Mouse (Mus musculus): ENCODE data around the gene Serpinb7. TPM values are rescaled to one million over a fixed set of nuclear protein-coding genes. Genes with fewer than 3 reads are reported as not detected.
A peak's percentile ranks its signal among the peaks of the same experiment; 100 is the strongest.

The Serpinb7 gene
- polyA plus RNA-seq, 1 experiment from 2014 or later: 0.28 TPM

- H3K4me1 ChIP-seq (ENCODE audit: control insufficient read depth, insufficient read depth, low read length): no peaks in the 10 kb centered on the region
- no peaks in the 10 kb centered on the region for H3K9me3 ChIP-seq (ENCODE audit: control insufficient read depth, low read length)
- no peak overlapping the region for H3K4me3 ChIP-seq (ENCODE audit: low read depth, low read length)
- H3K27ac ChIP-seq (ENCODE audit: low read depth, low read length): no peak overlapping the region
- H3K9ac ChIP-seq (replicated peaks; ENCODE audit: low read depth, low read length): no peak overlapping the region
- H3K27me3 ChIP-seq (ENCODE audit: control insufficient read depth, insufficient read depth, low read length): no peaks in the 10 kb centered on the region
- no peak overlapping the region for H3K4me2 ChIP-seq (ENCODE audit: low read depth, low read length)
- H3K36me3 ChIP-seq (ENCODE audit: control insufficient read depth, insufficient read depth, low read length): no peaks in the 10 kb centered on the region
- 90% methylated on average over 3 of the region's 3 CpGs for WGBS
- no peak for ATAC-seq (ENCODE audit: low read depth)
These were observed 40.0 kb downstream of the Serpinb7 start for GRCm38 (mm10) chr1:107439462-107439861.

- Histone ChIP-seq H3K4me2 (ENCODE audit: low read depth, low read length) (no peak overlapping the region), H3K36me3 (ENCODE audit: control insufficient read depth, insufficient read depth, low read length) (no peaks in the 10 kb centered on the region), H3K27ac (ENCODE audit: low read depth, low read length) (no peak overlapping the region), H3K9ac (replicated peaks; ENCODE audit: low read depth, low read length) (no peak overlapping the region), H3K9me3 (ENCODE audit: control insufficient read depth, low read length) (no peaks in the 10 kb centered on the region), H3K27me3 (ENCODE audit: control insufficient read depth, insufficient read depth, low read length) (no peaks in the 10 kb centered on the region), H3K4me1 (ENCODE audit: control insufficient read depth, insufficient read depth, low read length) (no peaks in the 10 kb centered on the region), H3K4me3 (ENCODE audit: low read depth, low read length) (no peak overlapping the region)
- 69% methylated on average over 5 of the region's 5 CpGs for WGBS
- ATAC-seq (ENCODE audit: low read depth): no peak
These were observed 45.9 kb downstream of the Serpinb7 start for GRCm38 (mm10) chr1:107445352-107445751.

- ATAC-seq (ENCODE audit: low read depth): no peak
- Histone ChIP-seq H3K4me2 (ENCODE audit: low read depth, low read length) (no peak overlapping the region), H3K9ac (replicated peaks; ENCODE audit: low read depth, low read length) (no peak overlapping the region), H3K27me3 (ENCODE audit: control insufficient read depth, insufficient read depth, low read length) (no peaks in the 10 kb centered on the region), H3K27ac (ENCODE audit: low read depth, low read length) (no peak overlapping the region), H3K36me3 (ENCODE audit: control insufficient read depth, insufficient read depth, low read length) (no peaks in the 10 kb centered on the region), H3K9me3 (ENCODE audit: control insufficient read depth, low read length) (no peaks in the 10 kb centered on the region), H3K4me1 (ENCODE audit: control insufficient read depth, insufficient read depth, low read length) (no peaks in the 10 kb centered on the region), H3K4me3 (ENCODE audit: low read depth, low read length) (no peak overlapping the region)
- 84% methylated on average over 3 of the region's 3 CpGs for WGBS
These were observed 47.9 kb downstream of the Serpinb7 start for GRCm38 (mm10) chr1:107447228-107447931.

- no peak for ATAC-seq (ENCODE audit: low read depth)
- Histone ChIP-seq H3K4me2 (ENCODE audit: low read depth, low read length) (no peak overlapping the region), H3K4me3 (ENCODE audit: low read depth, low read length) (no peak overlapping the region), H3K27ac (ENCODE audit: low read depth, low read length) (no peak overlapping the region), H3K9ac (replicated peaks; ENCODE audit: low read depth, low read length) (no peak overlapping the region), H3K36me3 (ENCODE audit: control insufficient read depth, insufficient read depth, low read length) (no peaks in the 10 kb centered on the region), H3K4me1 (ENCODE audit: control insufficient read depth, insufficient read depth, low read length) (no peaks in the 10 kb centered on the region), H3K27me3 (ENCODE audit: control insufficient read depth, insufficient read depth, low read length) (no peaks in the 10 kb centered on the region), H3K9me3 (ENCODE audit: control insufficient read depth, low read length) (no peaks in the 10 kb centered on the region)
These were observed 80.5 kb downstream of the Serpinb7 start for GRCm38 (mm10) chr1:107479909-107480308.

- H3K4me1 ChIP-seq (ENCODE audit: control insufficient read depth, insufficient read depth, low read length): no peaks in the 10 kb centered on the region
- H3K9ac ChIP-seq (replicated peaks; ENCODE audit: low read depth, low read length): no peak overlapping the region
- no peak overlapping the region for H3K4me3 ChIP-seq (ENCODE audit: low read depth, low read length)
- no peak overlapping the region; the same call in 1 of the 2 replicates for H3K4me2 ChIP-seq (ENCODE audit: low read depth, low read length)
- H3K36me3 ChIP-seq (ENCODE audit: control insufficient read depth, insufficient read depth, low read length): no peaks in the 10 kb centered on the region
- H3K27ac ChIP-seq (ENCODE audit: low read depth, low read length): no peak overlapping the region
- ATAC-seq (ENCODE audit: low read depth): peak; percentile 91
- H3K27me3 ChIP-seq (ENCODE audit: control insufficient read depth, insufficient read depth, low read length): no peaks in the 10 kb centered on the region
- no peaks in the 10 kb centered on the region for H3K9me3 ChIP-seq (ENCODE audit: control insufficient read depth, low read length)
- 26% methylated on average over 11 of the region's 11 CpGs for WGBS
These were observed 82.0 kb downstream of the Serpinb7 start for GRCm38 (mm10) chr1:107481452-107481851.

- no peaks in the 10 kb centered on the region for H3K36me3 ChIP-seq (ENCODE audit: control insufficient read depth, insufficient read depth, low read length)
- no peak overlapping the region for H3K27ac ChIP-seq (ENCODE audit: low read depth, low read length)
- H3K27me3 ChIP-seq (ENCODE audit: control insufficient read depth, insufficient read depth, low read length): no peaks in the 10 kb centered on the region
- no peaks in the 10 kb centered on the region for H3K9me3 ChIP-seq (ENCODE audit: control insufficient read depth, low read length)
- no peak overlapping the region for H3K4me2 ChIP-seq (ENCODE audit: low read depth, low read length)
- H3K4me3 ChIP-seq (ENCODE audit: low read depth, low read length): no peak overlapping the region
- no peak overlapping the region for H3K9ac ChIP-seq (replicated peaks; ENCODE audit: low read depth, low read length)
- no peak for ATAC-seq (ENCODE audit: low read depth)
- 85% methylated on average over 8 of the region's 8 CpGs for WGBS
- no peaks in the 10 kb centered on the region for H3K4me1 ChIP-seq (ENCODE audit: control insufficient read depth, insufficient read depth, low read length)
These were observed 90.1 kb downstream of the Serpinb7 start for GRCm38 (mm10) chr1:107489577-107489976.

- no peak overlapping the region for H3K4me3 ChIP-seq (ENCODE audit: low read depth, low read length)
- no peaks in the 10 kb centered on the region for H3K36me3 ChIP-seq (ENCODE audit: control insufficient read depth, insufficient read depth, low read length)
- no peak overlapping the region for H3K4me2 ChIP-seq (ENCODE audit: low read depth, low read length)
- no peak overlapping the region for H3K27ac ChIP-seq (ENCODE audit: low read depth, low read length)
- H3K9me3 ChIP-seq (ENCODE audit: control insufficient read depth, low read length): no peaks in the 10 kb centered on the region
- H3K27me3 ChIP-seq (ENCODE audit: control insufficient read depth, insufficient read depth, low read length): no peaks in the 10 kb centered on the region
- H3K4me1 ChIP-seq (ENCODE audit: control insufficient read depth, insufficient read depth, low read length): no peaks in the 10 kb centered on the region
- WGBS: 86% methylated on average over 2 of the region's 2 CpGs
- ATAC-seq (ENCODE audit: low read depth): no peak
- no peak overlapping the region for H3K9ac ChIP-seq (replicated peaks; ENCODE audit: low read depth, low read length)
These were observed 97.3 kb downstream of the Serpinb7 start for GRCm38 (mm10) chr1:107496789-107497188.

GRCm38 (mm10) chr1:107502025-107502424 lies 102.6 kb downstream of the Serpinb7 start:
- no peak overlapping the region for H3K27ac ChIP-seq (ENCODE audit: low read depth, low read length)

More at GRCm38 (mm10) chr1:107502025-107502424, 102.6 kb downstream of the Serpinb7 start:
- no peaks in the 10 kb centered on the region for H3K36me3 ChIP-seq (ENCODE audit: control insufficient read depth, insufficient read depth, low read length)
- H3K4me1 ChIP-seq (ENCODE audit: control insufficient read depth, insufficient read depth, low read length): no peaks in the 10 kb centered on the region
- no peak overlapping the region for H3K9ac ChIP-seq (replicated peaks; ENCODE audit: low read depth, low read length)
- H3K27me3 ChIP-seq (ENCODE audit: control insufficient read depth, insufficient read depth, low read length): no peaks in the 10 kb centered on the region
- no peak for ATAC-seq (ENCODE audit: low read depth)
- H3K4me2 ChIP-seq (ENCODE audit: low read depth, low read length): no peak overlapping the region
- no peaks in the 10 kb centered on the region for H3K9me3 ChIP-seq (ENCODE audit: control insufficient read depth, low read length)
- H3K4me3 ChIP-seq (ENCODE audit: low read depth, low read length): no peak overlapping the region

All from neural tube, embryonic 14.5 days (tissue).